13 mouse cellular contexts compared by ENCODE assay signal in genomic region chr16:10347551-10347950, GRCm38 (mm10). TPM values are rescaled to one million over a fixed set of nuclear protein-coding genes. Genes with fewer than 3 reads are reported as not detected.
DNase-seq lines count a peak whose midpoint lies in the region; ATAC-seq lines count a peak whose summit lies in the region.
"Had no signal": no experiment of that assay in that cellular context is flagged by ENCODE, and none has a peak within 500 bp of the region (broad histone marks: within the 10 kb centered on the region; RNA-seq: fewer than 3 reads in every experiment).

No protein-coding gene starts in this region.

- WGBS in stomach, embryonic 15.5 days = 76% methylated on average over 7 of the region's 7 CpGs

- H3K4me1 ChIP-seq in stomach, embryonic 15.5 days = peaks cover 16% of the 10 kb centered on the region

- no peaks in the 10 kb centered on the region for H3K36me3 ChIP-seq in stomach, embryonic 15.5 days
- H3K36me3 ChIP-seq: limb, embryonic 13.5 days had no signal

- H3K4me3 ChIP-seq in stomach, embryonic 15.5 days (replicated peaks) = no peak overlapping the region
- H3K4me3 ChIP-seq: limb, embryonic 13.5 days had no signal

- H3K9ac ChIP-seq in stomach, embryonic 15.5 days = no peak overlapping the region
- H3K9ac ChIP-seq: limb, embryonic 13.5 days had no signal

- peak; percentile 15 to 42 for DNase-seq in cerebellum, postnatal 10 days
- no peak for DNase-seq in cerebellum, adult 9-10 months
- DNase-seq in left cerebral cortex, postnatal 4 days = peak; percentile 18
- DNase-seq in left cerebral cortex, postnatal 36 days (ENCODE audit: low spot score in 2 of 2) = no peak
- DNase-seq in heart, postnatal 25 days (ENCODE audit: low spot score) = peak; percentile 42
- no peak for DNase-seq in spleen, postnatal 10 days (ENCODE audit: low spot score in 2 of 2)
- DNase-seq in layer of hippocampus, postnatal 14 days (ENCODE audit: low spot score in 2 of 2) = no peak
- DNase-seq: right cerebral cortex, postnatal 4 days; thymus, postnatal 25 days had no signal

- H3K9me3 ChIP-seq in stomach, embryonic 15.5 days = no peaks in the 10 kb centered on the region
- H3K9me3 ChIP-seq: limb, embryonic 13.5 days had no signal

- intact Hi-C loops in left cerebral cortex, postnatal 4 days (cut with DNase I) = no loop called here
- intact Hi-C loops in left cerebral cortex, postnatal 36 days (cut with DNase I) = no loop called here
- intact Hi-C loops in heart, postnatal 25 days (cut with DNase I) = loop anchor here (2.0 kb wide), 1 partner anchor 37 kb away; no protein-coding TSS in a partner anchor

- H3K27ac ChIP-seq in stomach, embryonic 15.5 days = peak overlapping the region; percentile 31; the same call in 1 of the 2 replicates
- H3K27ac ChIP-seq: limb, embryonic 13.5 days had no signal

- no peak overlapping the region for H3K4me2 ChIP-seq in stomach, embryonic 15.5 days
- H3K4me2 ChIP-seq: limb, embryonic 13.5 days had no signal

- ATAC-seq in stomach, embryonic 15.5 days (ENCODE audit: insufficient read depth, low FRiP score, low read depth) = peak; percentile 15; the same call in 1 of the 2 replicates

- H3K27me3 ChIP-seq in stomach, embryonic 15.5 days (replicated peaks) = no peaks in the 10 kb centered on the region
- H3K27me3 ChIP-seq: limb, embryonic 13.5 days had no signal

RNA-seq across cellular contexts. Expression of gene Emp2, which starts 33.8 kb away (rescaled TPM):
- total RNA-seq in left cerebral cortex, postnatal 4 days (2021) = 10 to 100 TPM; 19.3 TPM
- total RNA-seq in left cerebral cortex, postnatal 36 days (2021) = 10 to 100 TPM; 12.2 to 12.9 TPM
- 10 to 100 TPM; 38.4 to 44.1 TPM for total RNA-seq in heart, postnatal 25 days (2021)
- polyA plus RNA-seq in stomach, embryonic 15.5 days (2015; fragmentation: Nextera tagmentation; extraction: Ambion mirVana) = 35.2 and 48.4 TPM in 2 replicates
- 10 to 100 TPM; 25.0 to 30.9 TPM for total RNA-seq in layer of hippocampus, postnatal 14 days (2021)
- total RNA-seq: megakaryocyte-erythroid progenitor cell, adult 5-6 weeks had no signal

RNA-seq across cellular contexts. Expression of gene Tekt5, which starts 47.7 kb away (rescaled TPM):
- 1 to 10 TPM; 4.1 to 5.2 TPM for total RNA-seq in left cerebral cortex, postnatal 4 days (2021)
- total RNA-seq in left cerebral cortex, postnatal 36 days (2021) = 1 to 10 TPM; 7.8 to 8.7 TPM
- total RNA-seq in heart, postnatal 25 days (2021) = not detected
- 0.98 TPM in 2 replicates for polyA plus RNA-seq in stomach, embryonic 15.5 days (2015; fragmentation: Nextera tagmentation; extraction: Ambion mirVana)
- 1 to 10 TPM; 2.3 to 4.2 TPM for total RNA-seq in layer of hippocampus, postnatal 14 days (2021)
- total RNA-seq: hematopoietic stem cell, adult 5-6 weeks; megakaryocyte-erythroid progenitor cell, adult 5-6 weeks had no signal

Comparison
In these comparisons a context has a peak if more than half of its experiments do, and no peak if none do; other contexts are left out.
1. DNase-seq: peak in cerebellum, postnatal 10 days (2 of 2), left cerebral cortex, postnatal 4 days (single experiment) and heart, postnatal 25 days (single experiment); none in cerebellum, adult 9-10 months (single experiment), left cerebral cortex, postnatal 36 days (0 of 2), spleen, postnatal 10 days (0 of 2) and layer of hippocampus, postnatal 14 days (0 of 2).